Mouse (Mus musculus): ENCODE data around the gene Tcf20. TPM values are rescaled to one million over a fixed set of nuclear protein-coding genes. Genes with fewer than 3 reads are reported as not detected.
"Not testable (repeated sequence)": the region's sequence is repeated elsewhere in the genome, so short reads cannot be mapped to it uniquely, and the experiment has no call there.

Tcf20 gene
- polyA plus RNA-seq, 1 experiment from 2014 or later = 13.9 TPM

DNA sequence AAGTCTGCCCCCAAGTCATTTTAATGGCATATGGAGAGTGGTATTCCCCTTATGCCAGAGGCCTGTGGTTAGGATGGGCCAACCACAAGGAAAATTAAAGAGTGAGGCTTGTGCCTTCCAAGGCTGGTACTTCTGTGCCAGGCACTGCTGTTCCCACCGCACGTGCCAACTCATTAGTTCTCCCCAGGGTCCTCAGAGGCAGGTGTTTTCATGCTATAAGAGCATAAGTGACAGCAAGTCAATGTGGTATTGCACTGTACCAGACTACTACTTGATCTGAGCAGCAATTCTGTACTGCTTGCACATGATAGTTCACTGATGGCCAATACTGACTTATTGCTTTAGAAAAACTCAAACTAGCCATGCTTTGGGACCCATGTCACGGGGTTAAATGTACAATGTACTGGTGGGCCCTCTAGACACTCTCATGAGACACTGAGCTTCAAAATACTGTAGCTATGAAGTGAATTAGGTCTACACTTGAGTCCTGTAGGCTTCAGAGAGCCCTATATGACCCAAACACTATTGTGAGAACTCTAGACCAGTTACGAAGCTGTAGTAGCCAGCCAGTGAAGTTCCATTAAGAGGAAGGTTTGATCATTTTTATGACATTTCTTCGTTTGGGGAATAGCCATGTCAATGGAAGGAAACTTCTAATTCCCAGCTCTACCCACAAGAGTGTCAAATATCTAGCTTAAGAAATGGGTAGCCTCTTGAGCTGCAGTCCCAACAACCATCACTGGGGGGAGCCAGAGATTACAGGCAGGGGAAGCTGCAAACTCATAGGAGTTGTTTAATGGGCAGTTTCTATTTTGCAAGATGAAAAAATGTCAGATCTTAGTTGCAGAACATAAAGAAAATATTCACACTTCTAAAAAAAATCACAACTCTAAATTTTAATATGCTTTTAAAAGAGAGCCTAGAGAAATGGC lies 182.7 kb downstream of the Tcf20 start:
- H3K9ac ChIP-seq = no peak overlapping the region
- 77% methylated on average over 5 of the region's 5 CpGs for WGBS
- H3K9me3 ChIP-seq = no peaks in the 10 kb centered on the region
- ATAC-seq (ENCODE audit: insufficient number of reproducible peaks, insufficient read depth, low FRiP score, low TSS enrichment) = no peak
- no peaks in the 10 kb centered on the region for H3K27me3 ChIP-seq
- peaks cover 5% of the 10 kb centered on the region; the same call in 1 of the 2 replicates for H3K36me3 ChIP-seq
- H3K4me2 ChIP-seq (replicated peaks) = no peak overlapping the region
- H3K4me1 ChIP-seq = no peaks in the 10 kb centered on the region
- H3K27ac ChIP-seq = no peak overlapping the region
- H3K4me3 ChIP-seq = no peak overlapping the region

DNA sequence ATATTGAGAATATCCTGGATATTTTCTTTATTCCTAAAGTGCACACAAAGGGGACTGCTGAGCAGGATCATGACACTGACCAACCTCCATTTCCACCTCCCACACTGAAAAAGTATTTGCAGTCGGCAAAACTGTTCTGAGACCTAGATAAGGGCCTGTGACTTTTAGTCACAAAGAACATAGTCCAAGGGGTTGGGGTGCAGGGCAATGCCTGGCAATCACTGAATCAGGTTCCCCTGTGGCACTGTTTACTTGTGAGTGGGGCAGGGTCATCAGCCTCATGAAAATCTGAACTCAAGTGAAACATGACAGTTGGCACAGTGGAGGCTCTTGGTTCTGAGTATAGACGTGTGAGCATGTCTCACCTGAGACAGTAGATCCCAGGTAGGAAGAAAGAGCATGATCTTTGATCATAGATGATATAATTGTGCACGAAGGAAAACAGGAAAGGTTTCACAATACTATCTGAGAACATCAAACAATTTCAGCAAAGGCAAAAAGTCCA lies 191.7 kb downstream of the Tcf20 start:
- Histone ChIP-seq H3K9ac (no peak overlapping the region), H3K4me2 (replicated peaks) (no peak overlapping the region), H3K27me3 (no peaks in the 10 kb centered on the region), H3K9me3 (no peaks in the 10 kb centered on the region), H3K27ac (no peak overlapping the region), H3K4me3 (no peak overlapping the region), H3K36me3 (no peaks in the 10 kb centered on the region), H3K4me1 (no peaks in the 10 kb centered on the region)
- 75% methylated on average over 3 of the region's 3 CpGs for WGBS
- ATAC-seq (ENCODE audit: insufficient number of reproducible peaks, insufficient read depth, low FRiP score, low TSS enrichment) = no peak

DNA sequence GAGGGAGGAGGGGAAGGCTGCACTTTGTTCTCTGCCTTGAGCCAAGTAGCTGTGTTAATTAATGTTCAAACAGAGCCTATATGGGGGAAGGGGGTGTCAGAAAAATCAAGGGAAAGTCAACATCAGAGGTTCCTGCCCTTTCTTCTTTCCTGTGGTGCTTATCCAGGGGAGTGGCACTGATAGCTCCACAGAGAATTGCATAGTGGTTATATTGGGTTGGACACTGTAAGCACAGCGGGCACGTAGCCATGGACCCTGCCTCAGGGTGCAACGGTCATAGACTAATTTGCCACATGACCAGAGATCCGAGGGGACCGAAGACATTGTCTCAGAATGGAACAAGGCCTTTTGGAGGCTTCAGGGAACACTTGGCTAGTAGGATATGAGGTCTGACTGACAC lies 193.4 kb downstream of the Tcf20 start, which contains the start of gene Cyp2d26:
Gene Cyp2d26 (minus strand): TSS at position 18 of the 400 bp plus-strand sequence.
- H3K36me3 ChIP-seq = no peaks in the 10 kb centered on the region
- no peaks in the 10 kb centered on the region for H3K4me1 ChIP-seq
- H3K9me3 ChIP-seq = no peaks in the 10 kb centered on the region
- no peak within 1 kb of the TSS for H3K4me2 ChIP-seq (replicated peaks)
- no peak for ATAC-seq (ENCODE audit: insufficient number of reproducible peaks, insufficient read depth, low FRiP score, low TSS enrichment)
- no peak within 1 kb of the TSS for H3K9ac ChIP-seq
- H3K27me3 ChIP-seq = no peaks in the 10 kb centered on the region
- 84% methylated on average over 5 of the region's 5 CpGs for WGBS
- no peak within 1 kb of the TSS for H3K27ac ChIP-seq
- H3K4me3 ChIP-seq = no peak within 1 kb of the TSS

DNA sequence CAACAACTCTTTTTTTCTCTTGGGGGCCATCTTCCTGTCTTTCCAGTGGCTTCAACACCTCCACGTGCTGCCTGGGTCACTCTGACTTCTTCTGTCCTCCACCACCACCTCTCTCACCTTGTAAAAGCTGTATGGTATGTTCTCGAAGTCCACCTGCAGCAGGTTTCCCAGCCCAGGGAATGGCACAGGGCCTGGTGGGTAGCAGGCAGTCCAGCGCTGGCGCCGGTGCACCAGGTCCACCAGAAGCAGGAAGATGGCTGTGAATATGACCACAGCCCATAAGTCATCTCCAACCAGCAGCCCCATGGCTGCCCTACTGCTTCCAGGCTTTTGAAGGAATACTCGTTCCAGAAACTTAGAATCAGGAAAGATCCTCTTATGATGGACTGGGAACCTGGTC lies 193.8 kb downstream of the Tcf20 start:
- H3K9ac ChIP-seq = no peak overlapping the region
- H3K9me3 ChIP-seq = no peaks in the 10 kb centered on the region
- no peaks in the 10 kb centered on the region for H3K27me3 ChIP-seq
- no peak overlapping the region for H3K27ac ChIP-seq
- H3K4me2 ChIP-seq (replicated peaks) = no peak overlapping the region
- no peak overlapping the region for H3K4me3 ChIP-seq
- WGBS = 89% methylated on average over 6 of the region's 6 CpGs
- H3K36me3 ChIP-seq = no peaks in the 10 kb centered on the region
- ATAC-seq (ENCODE audit: insufficient number of reproducible peaks, insufficient read depth, low FRiP score, low TSS enrichment) = no peak
- no peaks in the 10 kb centered on the region for H3K4me1 ChIP-seq

DNA sequence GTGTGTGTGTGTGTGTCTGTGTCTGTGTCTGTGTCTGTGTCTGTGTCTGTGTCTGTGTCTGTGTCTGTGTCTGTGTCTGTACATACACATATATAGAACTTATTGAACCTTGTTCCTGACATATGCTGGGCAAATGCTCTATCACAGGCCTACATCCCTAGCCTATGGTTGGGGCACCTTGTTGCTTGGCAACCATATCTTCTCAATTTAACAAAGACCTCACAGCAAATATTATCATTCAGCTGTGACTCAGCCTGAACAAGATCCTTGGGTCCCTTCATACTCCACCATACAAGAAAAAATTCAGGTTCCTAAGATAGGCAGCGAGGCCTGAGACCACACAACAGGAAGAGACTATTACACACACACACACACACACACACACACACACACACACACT lies 194.2 kb downstream of the Tcf20 start:
- Histone ChIP-seq H3K27me3 (no peaks in the 10 kb centered on the region), H3K4me3 (no peak overlapping the region), H3K4me1 (no peaks in the 10 kb centered on the region), H3K4me2 (replicated peaks) (no peak overlapping the region), H3K9me3 (no peaks in the 10 kb centered on the region), H3K27ac (no peak overlapping the region), H3K36me3 (no peaks in the 10 kb centered on the region), H3K9ac (no peak overlapping the region)
- 81% methylated on average over 1 of the region's 1 CpGs for WGBS
- ATAC-seq (ENCODE audit: insufficient number of reproducible peaks, insufficient read depth, low FRiP score, low TSS enrichment) = no peak

DNA sequence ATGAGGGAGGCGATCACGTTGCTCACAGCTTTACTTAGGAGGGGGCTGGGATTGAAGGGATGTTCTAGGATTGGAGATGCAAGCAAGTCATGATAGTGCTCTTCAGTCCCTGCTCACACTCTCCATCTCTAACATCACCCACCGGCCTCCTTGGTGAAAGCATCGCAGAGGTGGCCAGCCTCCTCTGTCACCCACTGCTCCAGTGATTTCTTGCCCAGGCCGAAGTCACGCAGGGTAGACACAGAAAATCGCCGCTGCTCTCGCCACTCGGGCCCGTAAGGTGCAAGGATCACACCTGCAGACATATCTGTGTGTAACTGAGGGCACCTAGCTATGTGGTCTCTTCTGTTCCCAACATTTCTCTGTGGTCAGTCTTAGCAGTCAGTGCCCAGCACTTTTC lies 195.1 kb downstream of the Tcf20 start:
- H3K27ac ChIP-seq = no peak overlapping the region
- WGBS = 90% methylated on average over 11 of the region's 11 CpGs
- ATAC-seq (ENCODE audit: insufficient number of reproducible peaks, insufficient read depth, low FRiP score, low TSS enrichment) = no peak
- H3K4me1 ChIP-seq = no peaks in the 10 kb centered on the region
- no peaks in the 10 kb centered on the region for H3K9me3 ChIP-seq
- no peak overlapping the region for H3K4me2 ChIP-seq (replicated peaks)
- H3K4me3 ChIP-seq = no peak overlapping the region
- no peaks in the 10 kb centered on the region for H3K36me3 ChIP-seq
- H3K27me3 ChIP-seq = no peaks in the 10 kb centered on the region
- H3K9ac ChIP-seq = no peak overlapping the region

DNA sequence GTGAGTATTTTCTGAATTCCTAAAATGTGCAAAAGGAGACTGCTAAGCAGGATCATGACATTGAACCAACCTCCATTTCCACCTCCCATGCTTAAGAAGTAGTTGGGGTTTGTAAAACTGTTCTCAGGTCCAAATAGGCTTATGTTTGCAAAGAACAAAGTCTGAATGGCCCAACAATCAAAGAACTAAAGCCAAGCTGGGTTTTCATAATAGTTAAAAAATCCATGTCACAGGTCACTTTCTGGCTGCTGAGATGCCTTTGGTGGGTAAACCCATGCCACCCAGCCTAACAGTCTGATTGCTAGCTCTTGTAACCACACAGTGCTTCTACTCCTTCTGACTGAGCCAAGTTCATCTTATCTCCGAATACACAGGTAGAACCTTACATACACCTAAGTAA lies 203.1 kb downstream of the Tcf20 start:
- no peaks in the 10 kb centered on the region for H3K4me1 ChIP-seq
- no peak overlapping the region for H3K4me2 ChIP-seq (replicated peaks)
- H3K4me3 ChIP-seq = no peak overlapping the region
- H3K27me3 ChIP-seq = no peaks in the 10 kb centered on the region
- no peaks in the 10 kb centered on the region for H3K36me3 ChIP-seq
- WGBS = 78% methylated on average over 1 of the region's 1 CpGs
- no peak for ATAC-seq (ENCODE audit: insufficient number of reproducible peaks, insufficient read depth, low FRiP score, low TSS enrichment)
- no peak overlapping the region for H3K9ac ChIP-seq
- no peak overlapping the region for H3K27ac ChIP-seq
- no peaks in the 10 kb centered on the region for H3K9me3 ChIP-seq

DNA sequence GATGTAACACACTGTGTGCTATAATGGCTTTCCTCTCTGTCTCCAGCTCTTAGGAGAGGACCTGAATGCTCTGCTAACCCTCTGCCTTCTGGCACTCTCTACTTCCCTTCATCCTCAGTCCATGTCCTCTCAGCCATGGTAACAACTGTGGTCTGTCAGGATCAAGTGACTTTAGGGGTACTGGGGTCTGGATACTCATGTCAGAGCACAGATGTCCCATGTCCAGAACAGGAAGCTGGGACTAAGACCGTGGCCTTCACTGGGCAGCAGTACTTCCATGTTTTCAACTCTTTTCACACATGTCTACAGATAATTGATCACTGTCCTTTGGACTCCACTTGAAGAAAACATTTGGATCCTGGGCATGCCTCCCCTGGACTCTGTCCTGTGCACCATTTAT lies 203.9 kb downstream of the Tcf20 start:
- H3K9ac ChIP-seq = no peak overlapping the region
- H3K36me3 ChIP-seq = no peaks in the 10 kb centered on the region
- no peak overlapping the region for H3K4me2 ChIP-seq (replicated peaks)
- no peak for ATAC-seq (ENCODE audit: insufficient number of reproducible peaks, insufficient read depth, low FRiP score, low TSS enrichment)
- WGBS = 83% methylated on average over 1 of the region's 1 CpGs
- H3K27ac ChIP-seq = no peak overlapping the region
- no peaks in the 10 kb centered on the region for H3K27me3 ChIP-seq
- H3K9me3 ChIP-seq = no peaks in the 10 kb centered on the region
- H3K4me3 ChIP-seq = no peak overlapping the region
- H3K4me1 ChIP-seq = no peaks in the 10 kb centered on the region

DNA sequence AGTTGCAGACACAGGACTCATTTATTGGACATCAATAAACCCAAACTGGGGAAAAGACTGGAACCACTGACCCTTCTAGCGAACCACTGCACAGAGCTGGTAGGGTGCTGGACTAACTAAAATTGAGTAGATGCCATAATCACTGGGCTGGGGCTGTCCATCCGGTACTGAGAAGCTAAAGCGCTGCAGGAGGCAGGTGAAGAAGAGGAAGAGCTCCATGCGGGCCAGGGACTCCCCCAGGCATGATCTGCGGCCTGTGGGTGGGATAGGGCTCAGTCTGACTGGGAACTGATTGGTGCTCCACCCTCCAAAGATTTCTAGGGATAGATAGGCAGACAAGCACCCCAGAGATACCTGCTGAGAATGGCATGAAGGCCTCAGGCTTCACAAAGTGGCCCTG lies 209.8 kb downstream of the Tcf20 start:
- H3K9ac ChIP-seq; H3K27me3 ChIP-seq; H3K4me2 ChIP-seq (replicated peaks); ATAC-seq (ENCODE audit: insufficient number of reproducible peaks, insufficient read depth, low FRiP score, low TSS enrichment); H3K36me3 ChIP-seq; H3K4me1 ChIP-seq; H3K4me3 ChIP-seq; H3K27ac ChIP-seq; H3K9me3 ChIP-seq: not testable (repeated sequence)
- 84% methylated on average over 5 of the region's 5 CpGs for WGBS

DNA sequence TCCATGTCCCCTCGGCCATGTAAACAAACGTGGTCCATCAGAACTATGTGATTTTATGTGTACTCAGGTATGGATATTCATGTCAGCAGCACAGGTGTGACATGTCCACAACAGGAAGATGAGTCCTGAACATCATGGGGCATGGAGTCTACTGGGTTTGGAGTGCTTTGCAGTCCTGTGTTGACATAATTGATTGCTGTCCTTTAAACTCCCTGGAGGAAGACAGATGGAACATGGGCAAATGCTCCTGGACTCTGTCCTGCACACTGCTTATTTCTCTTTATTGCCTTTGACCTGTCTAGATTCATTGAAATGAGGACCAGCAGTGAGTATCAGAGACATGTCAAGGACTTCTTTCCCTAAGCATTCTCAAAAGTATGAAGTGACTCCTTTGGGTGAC lies 221.7 kb downstream of the Tcf20 start:
- Histone ChIP-seq H3K4me3 (no peak overlapping the region), H3K27me3 (no peaks in the 10 kb centered on the region), H3K4me2 (replicated peaks) (no peak overlapping the region), H3K9me3 (no peaks in the 10 kb centered on the region), H3K4me1 (no peaks in the 10 kb centered on the region), H3K36me3 (no peaks in the 10 kb centered on the region), H3K9ac (no peak overlapping the region), H3K27ac (no peak overlapping the region)
- 86% methylated on average over 2 of the region's 2 CpGs for WGBS
- no peak for ATAC-seq (ENCODE audit: insufficient number of reproducible peaks, insufficient read depth, low FRiP score, low TSS enrichment)

DNA sequence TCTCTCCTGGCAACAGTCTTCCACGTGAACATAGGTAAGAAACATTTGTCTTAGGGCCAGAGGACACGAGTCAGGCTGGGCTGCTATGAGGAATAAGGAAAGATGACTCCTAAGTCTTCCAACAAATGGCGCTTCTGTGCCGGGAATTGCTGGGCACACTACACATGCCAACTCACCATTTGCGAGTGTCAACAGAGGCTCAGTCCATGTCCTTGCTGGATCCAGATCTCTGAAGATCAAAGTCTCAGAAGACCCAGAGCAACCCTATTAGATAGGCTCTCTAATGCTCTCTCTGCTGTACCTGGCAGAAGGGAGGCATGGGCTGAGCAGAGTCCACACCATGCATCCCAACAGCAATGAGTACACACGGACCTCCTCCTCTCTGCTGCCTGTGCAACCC lies 222.8 kb downstream of the Tcf20 start:
- Histone ChIP-seq H3K27ac (no peak overlapping the region), H3K9ac (no peak overlapping the region), H3K4me2 (replicated peaks) (no peak overlapping the region), H3K4me1 (no peaks in the 10 kb centered on the region), H3K27me3 (no peaks in the 10 kb centered on the region), H3K36me3 (no peaks in the 10 kb centered on the region), H3K9me3 (no peaks in the 10 kb centered on the region), H3K4me3 (no peak overlapping the region)
- ATAC-seq (ENCODE audit: insufficient number of reproducible peaks, insufficient read depth, low FRiP score, low TSS enrichment) = no peak
- WGBS = 80% methylated on average over 6 of the region's 6 CpGs

DNA sequence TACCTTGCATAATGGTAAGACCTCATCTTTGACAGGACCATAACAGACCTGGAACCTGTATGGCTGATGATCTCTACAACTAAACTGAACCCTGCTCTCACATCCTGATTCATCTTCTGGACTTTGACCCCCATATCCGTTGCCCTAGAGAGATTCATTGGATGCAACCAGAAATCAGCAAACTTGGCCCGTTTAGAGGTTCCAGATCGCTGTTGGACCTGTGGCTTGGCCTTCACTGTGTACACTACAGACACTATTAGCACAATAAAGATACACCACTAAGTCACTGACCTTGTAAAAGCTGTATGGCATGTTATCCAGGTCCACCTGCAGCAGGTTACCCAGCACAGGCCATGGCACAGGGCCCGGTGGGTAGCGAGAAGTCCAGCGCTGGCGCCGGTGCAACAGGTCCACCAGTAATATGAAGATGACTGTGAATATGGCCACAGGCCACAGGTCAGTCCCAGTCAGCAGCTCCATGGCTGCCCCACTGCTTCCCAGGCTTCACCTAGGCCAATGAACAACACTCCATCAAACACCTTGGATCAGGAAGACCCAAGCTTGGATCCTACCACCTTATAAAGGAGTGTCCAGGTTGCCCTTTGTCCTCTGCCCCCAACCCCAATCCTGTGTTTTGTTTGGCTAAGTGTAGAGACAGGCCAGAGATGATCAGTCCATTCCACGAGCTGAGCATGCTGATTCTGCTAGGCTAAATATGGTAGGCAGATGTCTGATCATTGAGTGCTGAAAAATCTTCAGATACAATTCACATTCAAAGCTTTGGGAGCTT lies 223.8 kb downstream of the Tcf20 start, which contains the start of gene Cyp2d40:
Gene Cyp2d40 (minus strand): TSS at position 553 of the 790 bp plus-strand sequence.
- Histone ChIP-seq H3K4me1 (no peaks in the 10 kb centered on the region), H3K9ac (no peak within 1 kb of the TSS), H3K9me3 (no peaks in the 10 kb centered on the region), H3K4me2 (replicated peaks) (no peak within 1 kb of the TSS), H3K27ac (no peak within 1 kb of the TSS), H3K4me3 (no peak within 1 kb of the TSS), H3K36me3 (no peaks in the 10 kb centered on the region), H3K27me3 (no peaks in the 10 kb centered on the region)
- WGBS = 90% methylated on average over 9 of the region's 9 CpGs
- ATAC-seq (ENCODE audit: insufficient number of reproducible peaks, insufficient read depth, low FRiP score, low TSS enrichment) = no peak
